Mouse (Mus musculus) testis, adult 2 months (tissue): Measurements from ENCODE around the gene Arl6. TPM values are rescaled to one million over a fixed set of nuclear protein-coding genes. Genes with fewer than 3 reads are reported as not detected.

Experiments
- H3K27ac ChIP-seq: fragments of 200-500 bp; 2 replicates; pipeline ENCODE4 v1.5.1; 2012; ENCODE audit warnings: low read depth, low read length; ENCODE audit not compliant: control insufficient read depth, insufficient read depth
- H3K27me3 ChIP-seq: fragments of 200-500 bp; 2 replicates; pipeline ENCODE4 v1.6.1; 2012; ENCODE audit warnings: mild to moderate bottlenecking, low read length, moderate library complexity; ENCODE audit not compliant: control insufficient read depth, insufficient read depth
- H3K36me3 ChIP-seq: fragments of 200-500 bp; 2 replicates; pipeline ENCODE4 v1.6.1; 2012; ENCODE audit warnings: mild to moderate bottlenecking, low read length; ENCODE audit not compliant: control insufficient read depth, insufficient read depth
- H3K4me1 ChIP-seq: fragments of 200-500 bp; 2 replicates; pipeline ENCODE4 v1.6.1; 2012; ENCODE audit warnings: low read length; ENCODE audit not compliant: control insufficient read depth, insufficient read depth
- H3K4me3 ChIP-seq: fragments of 200-500 bp; 2 replicates; pipeline ENCODE4 v1.5.1; 2012; ENCODE audit warnings: low read depth, mild to moderate bottlenecking, low read length, moderate library complexity, mixed read lengths; ENCODE audit not compliant: control insufficient read depth
- CTCF ChIP-seq: fragments of 200-500 bp; IDR thresholded peaks from 2 replicates; pipeline ENCODE4 v1.5.1; 2012; ENCODE audit warnings: low read depth, mild to moderate bottlenecking, inconsistent platforms, low read length, moderate library complexity; ENCODE audit not compliant: control insufficient read depth, insufficient read depth, insufficient replicate concordance
- POLR2A ChIP-seq: fragments of 200-500 bp; IDR thresholded peaks from 2 replicates; pipeline ENCODE4 v1.6.1; 2012; ENCODE audit warnings: low read depth, mild to moderate bottlenecking, inconsistent platforms, low read length, moderate library complexity; ENCODE audit not compliant: control insufficient read depth
- polyA plus RNA-seq: library from polyadenylated mRNA; depleted of rRNA; stranded (reverse); fragments of >200 nt; gene quantifications from 2 replicates; pipeline ENCODE4 v1.2.3, GENCODE M21; 2012

Arl6 gene
- polyA plus RNA-seq, 1 experiment, result 15.6 TPM

DNA sequence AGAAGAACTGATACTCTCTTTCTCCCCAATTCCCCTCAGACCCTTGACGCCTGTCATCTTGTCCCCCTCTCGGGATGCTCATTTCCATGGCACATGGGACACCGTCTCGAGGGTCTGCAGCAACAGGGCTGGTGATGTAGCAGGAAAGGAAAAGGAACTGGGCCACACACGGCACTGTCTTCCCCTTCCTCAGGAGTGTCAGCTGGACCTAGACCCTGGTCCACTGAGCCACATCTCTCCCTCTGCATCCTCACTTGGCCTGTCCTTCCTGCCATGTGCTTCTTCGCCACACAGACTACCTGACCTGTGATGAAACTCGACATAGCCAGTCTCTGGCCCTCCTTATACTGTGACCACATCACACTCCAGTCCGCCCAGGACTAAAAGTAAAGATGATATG lies 52.3 kb downstream of the Arl6 start:
- no peaks in the 10 kb centered on the region for H3K27me3 ChIP-seq
- no peaks in the 10 kb centered on the region for H3K36me3 ChIP-seq
- H3K4me3 ChIP-seq, result no peak overlapping the region
- TF ChIP-seq CTCF (no peak), POLR2A (no peak)
- no peaks in the 10 kb centered on the region for H3K4me1 ChIP-seq
- no peak overlapping the region for H3K27ac ChIP-seq

DNA sequence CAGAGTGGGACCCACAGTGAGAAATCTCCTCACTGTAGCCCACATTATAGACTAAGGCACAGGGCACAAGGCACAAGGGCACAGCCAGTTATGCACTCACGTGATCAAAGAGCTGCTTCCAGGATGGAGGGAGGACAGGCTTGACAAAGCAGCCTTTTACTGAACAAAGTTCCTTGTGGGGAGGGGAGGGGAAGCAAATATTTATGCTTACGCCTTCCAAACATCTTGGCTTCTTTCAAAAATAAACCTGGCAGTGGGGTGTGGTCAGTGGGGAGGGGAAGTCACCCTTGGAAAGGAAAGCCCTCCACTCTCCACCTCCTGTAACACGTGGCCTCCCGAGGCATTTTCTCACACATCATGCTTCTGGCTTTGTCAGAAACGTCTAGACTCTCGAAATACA lies 52.9 kb downstream of the Arl6 start:
- no peaks in the 10 kb centered on the region for H3K27me3 ChIP-seq
- TF ChIP-seq POLR2A (no peak), CTCF (no peak)
- no peak overlapping the region for H3K4me3 ChIP-seq
- no peaks in the 10 kb centered on the region for H3K36me3 ChIP-seq
- no peak overlapping the region for H3K27ac ChIP-seq
- H3K4me1 ChIP-seq, result no peaks in the 10 kb centered on the region

DNA sequence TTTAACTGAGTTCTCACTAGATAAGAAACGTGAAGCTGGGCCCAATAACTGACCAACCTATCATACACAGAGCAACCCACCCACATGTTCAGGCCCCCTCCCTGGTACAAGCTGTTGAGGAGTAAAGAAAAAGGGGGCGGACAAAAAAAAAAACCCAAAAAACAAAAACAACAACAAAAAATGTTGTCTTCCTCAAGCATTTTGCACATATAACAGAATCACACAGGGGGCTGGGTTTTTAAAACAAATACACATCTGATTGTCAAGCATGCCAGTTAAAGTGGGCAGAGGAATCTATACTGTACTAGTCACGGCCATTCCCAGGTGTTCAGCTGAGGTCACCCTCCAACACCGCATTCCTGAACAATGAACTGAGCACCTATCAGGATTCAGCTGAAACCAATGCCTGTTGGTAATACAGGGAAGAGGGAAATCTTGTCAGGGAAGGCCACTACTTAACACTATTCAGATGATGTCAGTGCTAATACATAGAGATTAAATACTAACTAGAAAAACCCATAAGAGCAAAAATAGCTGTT lies 53.4 kb downstream of the Arl6 start:
- H3K4me3 ChIP-seq, result no peak overlapping the region
- no peaks in the 10 kb centered on the region for H3K4me1 ChIP-seq
- no peaks in the 10 kb centered on the region for H3K27me3 ChIP-seq
- no peaks in the 10 kb centered on the region for H3K36me3 ChIP-seq
- TF ChIP-seq CTCF (no peak), POLR2A (no peak)
- H3K27ac ChIP-seq, result no peak overlapping the region

DNA sequence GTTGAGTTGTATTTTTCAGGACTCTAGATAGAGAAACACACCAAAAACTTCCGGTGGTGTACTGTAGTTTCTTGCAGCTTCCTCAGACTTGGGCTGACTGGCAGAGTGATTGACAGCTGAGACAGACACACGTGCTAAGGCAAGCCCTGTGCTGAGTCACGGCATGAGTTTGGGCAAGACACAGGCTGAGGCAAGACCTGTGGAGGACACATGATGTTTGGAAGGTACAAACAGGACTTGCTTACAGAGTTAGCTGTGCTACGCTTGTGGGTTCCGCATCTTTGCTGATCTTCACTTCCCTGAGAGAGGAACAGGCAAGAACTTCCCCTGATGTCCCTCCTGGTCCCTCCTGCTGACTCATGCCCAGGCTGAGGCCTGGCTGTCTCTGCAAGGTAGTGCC lies 55.7 kb downstream of the Arl6 start:
- H3K27me3 ChIP-seq, result no peaks in the 10 kb centered on the region
- H3K4me1 ChIP-seq, result no peaks in the 10 kb centered on the region
- TF ChIP-seq CTCF (no peak), POLR2A (no peak)
- no peak overlapping the region for H3K4me3 ChIP-seq
- no peaks in the 10 kb centered on the region for H3K36me3 ChIP-seq
- H3K27ac ChIP-seq, result no peak overlapping the region

DNA sequence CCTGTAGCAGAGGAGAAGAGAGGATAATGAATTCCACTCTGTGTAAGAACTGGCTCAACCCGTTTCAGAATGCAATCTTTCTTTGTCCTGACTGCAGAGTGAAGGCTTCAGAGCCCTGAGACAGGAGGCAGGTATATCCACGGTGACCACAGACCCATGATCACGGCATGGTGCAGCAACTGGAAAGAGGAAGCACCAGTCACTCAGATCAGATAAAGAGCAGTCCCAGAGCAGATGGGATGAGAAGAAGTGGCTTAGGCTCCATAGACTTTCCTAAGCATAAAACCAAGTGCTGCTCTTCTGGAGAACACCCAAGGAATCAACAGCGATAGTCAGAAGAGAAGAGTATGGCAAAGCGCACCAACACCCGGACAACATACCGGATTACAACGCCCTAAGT lies 60.0 kb downstream of the Arl6 start:
- H3K27me3 ChIP-seq, result no peaks in the 10 kb centered on the region

DNA sequence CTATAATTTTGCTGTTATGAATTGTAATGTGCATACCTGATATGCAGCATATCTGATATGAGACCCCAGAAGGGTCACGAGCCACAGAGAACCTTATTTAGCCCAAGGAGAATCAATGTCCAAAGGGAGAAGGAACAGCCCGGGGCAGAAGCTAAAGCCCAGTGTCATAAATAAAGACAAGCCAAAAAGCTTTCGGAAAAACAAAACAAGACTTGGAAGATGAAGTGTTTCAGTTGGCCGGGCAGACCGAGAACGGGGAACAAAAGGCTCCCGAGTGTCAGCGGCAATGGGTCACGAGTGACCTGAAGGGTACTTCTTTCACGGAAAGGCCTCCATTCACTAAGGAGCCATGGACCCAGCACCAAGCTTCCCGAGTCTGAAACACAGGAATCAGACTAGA lies 65.2 kb downstream of the Arl6 start:
- H3K27me3 ChIP-seq, result no peaks in the 10 kb centered on the region
- no peak overlapping the region for H3K4me3 ChIP-seq
- TF ChIP-seq POLR2A, result no peak
- no peak for TF ChIP-seq CTCF

More for the DNA sequence above, 60.0 kb downstream of the Arl6 start:
- Histone ChIP-seq H3K4me3 (no peak overlapping the region), H3K27ac (no peak overlapping the region), H3K36me3 (no peaks in the 10 kb centered on the region), H3K4me1 (no peaks in the 10 kb centered on the region; the same call in 1 of the 2 replicates)
- TF ChIP-seq POLR2A (no peak), CTCF (no peak)

DNA sequence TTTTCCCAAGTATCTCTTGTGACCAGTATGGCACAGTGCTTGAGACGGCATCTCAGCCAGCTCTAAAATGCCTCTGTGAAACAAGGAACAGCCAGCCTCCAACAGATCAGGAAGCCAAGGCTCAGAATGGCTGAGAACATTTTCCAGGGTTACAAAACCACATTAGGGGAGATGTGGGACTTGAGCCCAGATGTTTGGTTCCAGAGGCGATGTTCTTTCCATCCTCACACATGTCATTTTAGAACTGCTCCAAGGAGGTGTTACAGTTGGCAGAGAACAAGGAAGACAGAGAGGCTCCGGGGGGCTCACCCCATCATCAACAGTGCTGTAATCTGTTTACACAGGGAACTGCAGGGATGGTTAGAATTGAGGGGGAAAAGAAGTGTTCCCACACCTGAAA lies 66.5 kb downstream of the Arl6 start:
- Histone ChIP-seq H3K27ac (no peak overlapping the region), H3K4me3 (no peak overlapping the region), H3K27me3 (no peaks in the 10 kb centered on the region), H3K4me1 (no peaks in the 10 kb centered on the region; the same call in 1 of the 2 replicates), H3K36me3 (no peaks in the 10 kb centered on the region)
- TF ChIP-seq POLR2A (no peak), CTCF (no peak)

More for the DNA sequence above, 65.2 kb downstream of the Arl6 start:
- Histone ChIP-seq H3K4me1 (no peaks in the 10 kb centered on the region; the same call in 1 of the 2 replicates), H3K27ac (no peak overlapping the region), H3K36me3 (no peaks in the 10 kb centered on the region)

DNA sequence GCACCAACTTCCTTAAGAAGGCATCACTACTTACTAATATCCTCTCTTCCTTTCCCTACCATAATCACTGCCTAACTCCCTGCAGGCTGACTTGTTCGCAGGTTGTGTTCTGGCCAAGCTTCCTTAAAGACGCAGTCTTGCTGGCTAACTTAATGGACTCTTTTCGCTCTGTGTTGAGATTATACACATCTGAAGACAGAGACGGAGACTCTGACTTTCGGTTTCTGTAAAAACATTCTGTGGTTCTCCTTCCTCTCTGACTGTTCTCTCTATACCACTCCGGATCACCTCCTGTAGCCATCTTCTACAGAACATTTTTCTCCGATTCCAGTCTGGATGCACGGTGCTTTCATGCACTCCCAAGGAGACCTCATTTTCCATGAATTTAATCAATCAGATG lies 68.4 kb downstream of the Arl6 start:
- Histone ChIP-seq H3K4me1 (no peaks in the 10 kb centered on the region; the same call in 1 of the 2 replicates), H3K27me3 (no peaks in the 10 kb centered on the region), H3K27ac (no peak overlapping the region), H3K36me3 (no peaks in the 10 kb centered on the region), H3K4me3 (no peak overlapping the region)
- TF ChIP-seq CTCF (no peak), POLR2A (no peak)
